Mouse (Mus musculus): Measurements from ENCODE around the gene Aire. TPM values are rescaled to one million over a fixed set of nuclear protein-coding genes. Genes with fewer than 3 reads are reported as not detected.

Gene Aire
- 0.13 and 0.30 TPM in 2 replicates for polyA plus RNA-seq (2012; rRNA removed)

GRCm38 (mm10) chr10:78043406-78043836, at the start of gene Aire:
Gene Aire (minus strand): TSS chr10:78043610.
- peak in 1 of 2 experiments; percentile 65 for DNase-seq (ENCODE audit: extremely low spot score in 1 of 2, low spot score in 1 of 2)

- DNase-seq (ENCODE audit: extremely low spot score in 1 of 2, low spot score in 1 of 2), result no peak
Measured at GRCm38 (mm10) chr10:78092725-78093029, 49.3 kb upstream of the Aire start.

DNA sequence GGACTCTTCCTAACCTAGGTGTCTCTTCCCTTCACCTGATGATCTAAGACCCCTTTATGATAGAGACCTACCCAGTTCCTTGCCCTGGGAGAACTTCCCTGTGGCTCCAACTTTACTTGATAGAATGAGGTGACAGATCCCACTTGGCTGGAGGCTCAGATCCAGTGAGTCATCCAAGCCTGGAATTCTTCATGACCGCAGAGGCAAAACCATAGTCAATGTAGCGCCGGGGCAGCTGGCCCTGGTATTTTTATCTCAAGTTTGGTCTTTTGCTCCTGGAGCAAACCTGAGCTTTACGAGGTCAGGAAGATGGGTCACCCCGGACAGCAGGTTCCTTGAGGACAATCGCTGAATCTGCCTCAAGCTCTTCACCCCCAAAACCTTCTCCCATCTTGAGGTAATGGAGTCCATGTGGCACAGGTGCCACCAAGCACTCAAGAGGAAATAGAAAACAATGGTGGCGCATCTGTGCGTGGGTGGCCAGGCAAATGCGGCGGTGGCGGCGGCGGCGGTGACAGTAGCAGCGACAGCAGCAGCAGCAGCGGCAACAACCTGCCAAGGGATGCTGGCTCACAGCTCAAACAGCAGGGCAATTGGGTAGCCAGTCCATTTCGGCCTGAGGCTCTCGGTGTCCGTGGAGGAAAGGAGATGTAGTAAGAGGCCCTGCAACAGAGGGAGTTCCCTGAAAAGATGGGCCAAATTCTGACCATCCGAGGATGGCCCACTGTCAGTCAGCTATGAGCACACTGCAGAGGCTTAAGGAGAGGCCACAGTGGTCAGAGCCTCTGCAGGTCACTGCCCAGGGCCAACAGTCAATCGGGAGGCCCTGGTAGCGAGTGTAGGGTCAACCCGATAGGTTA, 48.7 kb upstream of the Aire start:
- DNase-seq (ENCODE audit: extremely low spot score in 1 of 2, low spot score in 1 of 2), result no peak

GRCm38 (mm10) chr10:78090706-78091491, 47.5 kb upstream of the Aire start:
- DNase-seq (ENCODE audit: extremely low spot score in 1 of 2, low spot score in 1 of 2), result no peak

GRCm38 (mm10) chr10:78090246-78090645, 46.8 kb upstream of the Aire start:
- no peak for DNase-seq (ENCODE audit: extremely low spot score in 1 of 2, low spot score in 1 of 2)

- DNase-seq (ENCODE audit: extremely low spot score in 1 of 2, low spot score in 1 of 2), result no peak
Measured at GRCm38 (mm10) chr10:78087101-78087511, 43.7 kb upstream of the Aire start.

DNA sequence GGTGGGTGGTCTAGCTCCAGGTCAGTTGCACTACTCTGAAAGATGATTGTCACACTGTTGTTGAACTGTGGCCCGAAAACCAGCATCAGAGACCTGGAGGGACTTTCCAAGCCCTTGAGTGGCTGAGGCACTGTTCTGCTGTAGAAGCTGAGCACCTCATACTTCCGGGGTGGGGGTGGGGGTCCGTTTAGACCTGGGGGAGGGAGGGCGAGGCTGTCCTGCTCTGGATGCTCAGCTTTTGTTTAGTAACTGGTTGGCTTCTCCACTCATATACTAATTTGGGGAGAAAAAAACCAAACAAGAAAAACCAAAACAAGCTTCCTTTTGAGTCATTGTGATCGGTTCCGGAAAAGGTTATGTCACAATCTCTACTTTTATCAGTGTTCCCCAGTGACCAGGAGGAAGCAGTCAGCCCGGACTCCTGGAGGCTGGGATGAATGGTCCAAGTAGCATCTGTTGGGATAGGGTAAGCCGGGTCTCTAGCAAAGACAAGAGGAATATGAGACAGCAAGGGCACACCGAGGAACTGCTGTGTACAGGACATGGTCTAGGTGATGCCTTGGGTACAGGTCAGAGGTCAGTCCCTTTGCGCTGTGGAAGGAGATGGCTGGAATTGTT, 43.1 kb upstream of the Aire start:
- DNase-seq (ENCODE audit: extremely low spot score in 1 of 2, low spot score in 1 of 2), result no peak

DNA sequence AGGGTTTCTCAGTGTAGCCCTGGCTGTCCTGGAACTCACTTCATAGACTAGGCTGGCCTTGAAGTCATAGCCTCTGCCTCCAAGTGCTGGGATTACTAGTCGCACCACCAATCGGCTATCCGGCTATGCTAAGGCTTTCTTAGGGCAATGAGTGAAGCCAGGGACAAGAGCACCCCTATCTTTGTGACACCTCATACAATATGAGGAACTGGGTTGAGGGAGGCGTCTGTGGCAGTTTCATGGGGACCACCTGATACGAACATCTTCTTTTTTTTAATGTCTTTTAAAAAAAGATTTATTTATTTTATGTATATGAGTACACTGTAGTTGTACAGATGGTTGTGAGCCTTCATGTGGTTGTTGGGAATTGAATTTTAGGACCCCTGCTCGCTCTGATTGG, 42.3 kb upstream of the Aire start:
- DNase-seq (ENCODE audit: extremely low spot score in 1 of 2, low spot score in 1 of 2), result no peak

GRCm38 (mm10) chr10:78084073-78084472, 40.7 kb upstream of the Aire start:
- DNase-seq (ENCODE audit: extremely low spot score in 1 of 2, low spot score in 1 of 2), result no peak

GRCm38 (mm10) chr10:78079955-78080591, 36.7 kb upstream of the Aire start:
- no peak for DNase-seq (ENCODE audit: extremely low spot score in 1 of 2, low spot score in 1 of 2)

- no peak for DNase-seq (ENCODE audit: extremely low spot score in 1 of 2, low spot score in 1 of 2)
Measured at GRCm38 (mm10) chr10:78078276-78078675, 34.9 kb upstream of the Aire start.

DNA sequence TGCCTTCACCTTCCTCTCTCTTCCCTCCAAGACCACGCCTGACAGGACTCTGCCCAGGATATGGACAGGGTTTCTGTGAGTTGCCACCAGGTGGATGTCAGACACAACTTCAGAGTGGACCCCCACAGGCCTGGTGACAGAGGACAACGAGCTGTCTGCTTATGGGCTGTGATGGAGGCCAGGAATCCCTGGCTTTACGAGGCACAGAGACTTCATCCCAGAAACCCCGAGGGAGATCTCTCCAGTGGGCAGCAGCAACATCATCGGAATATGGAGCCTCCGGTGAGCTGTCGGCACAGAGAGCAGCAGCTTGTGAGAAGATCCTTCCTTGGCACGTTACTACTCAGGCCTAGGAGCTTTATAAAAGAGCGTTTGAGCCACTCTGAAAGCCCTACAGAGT, 34.5 kb upstream of the Aire start:
- no peak for DNase-seq (ENCODE audit: extremely low spot score in 1 of 2, low spot score in 1 of 2)

DNA sequence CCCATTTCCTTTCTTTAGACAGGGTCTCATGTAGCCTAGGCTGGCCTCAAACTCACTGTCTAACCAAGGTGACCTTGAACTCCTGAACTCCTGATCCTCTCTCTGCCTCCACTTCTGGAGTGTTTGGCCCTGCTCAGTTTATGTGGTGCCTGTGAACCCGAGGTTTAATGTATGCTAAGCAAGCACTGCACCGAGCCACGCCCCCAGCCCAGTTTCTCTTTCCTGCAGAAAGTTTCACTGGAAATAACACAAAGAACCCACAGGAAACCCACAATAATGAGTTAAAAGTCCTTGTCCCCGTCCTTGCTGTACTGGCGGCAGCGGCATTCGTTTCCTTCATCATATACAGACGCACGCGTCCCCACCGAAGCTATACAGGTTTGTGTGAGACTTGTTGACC, 31.6 kb upstream of the Aire start:
- no peak for DNase-seq (ENCODE audit: extremely low spot score in 1 of 2, low spot score in 1 of 2)

GRCm38 (mm10) chr10:78074151-78074550, 30.7 kb upstream of the Aire start:
- DNase-seq (ENCODE audit: extremely low spot score in 1 of 2, low spot score in 1 of 2), result no peak

DNA sequence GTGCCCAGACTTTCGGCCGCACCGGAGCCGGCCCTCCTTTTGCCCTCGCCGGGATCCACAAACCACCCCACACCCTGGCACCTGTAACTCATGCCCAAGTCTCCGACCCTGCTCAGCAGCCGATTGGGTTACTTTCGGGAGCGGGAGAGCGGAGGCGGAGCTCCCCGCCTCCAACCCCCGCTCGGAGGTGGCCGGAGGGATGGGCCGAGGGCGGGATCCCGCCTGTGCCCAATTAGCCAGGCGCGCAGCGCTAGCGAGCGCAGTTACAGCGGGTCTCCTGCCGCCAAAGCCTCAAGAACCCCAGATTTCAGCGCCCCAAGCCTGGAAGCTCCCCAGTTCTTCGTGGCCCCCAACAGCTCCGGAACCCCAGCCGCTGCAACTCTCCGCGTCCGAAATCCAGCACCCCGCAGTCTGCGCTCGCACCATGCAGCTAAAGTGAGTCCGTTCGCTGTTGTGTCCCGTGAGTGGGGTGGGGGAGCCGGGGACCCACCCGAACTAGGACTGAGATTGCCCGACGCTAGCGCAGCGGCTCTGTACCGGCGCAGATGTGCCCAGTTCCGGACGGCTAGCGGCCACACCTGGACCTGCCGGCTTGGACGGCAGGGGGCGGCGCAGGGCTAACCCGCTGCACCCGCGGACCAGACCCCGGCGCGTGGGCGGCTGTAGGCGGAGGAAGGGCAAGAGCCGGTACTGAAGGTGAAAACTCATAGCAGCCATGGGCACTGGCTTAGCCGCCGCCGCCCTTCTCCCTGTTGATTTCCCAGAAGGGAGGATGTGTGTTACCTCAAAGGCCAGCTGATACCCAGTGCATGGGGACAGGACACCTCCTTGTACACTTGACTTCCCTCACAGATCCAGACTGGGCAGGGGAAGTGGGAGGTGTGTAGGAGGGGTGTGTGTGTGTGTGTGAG, 25.9 kb upstream of the Aire start, which contains the start of gene Icosl:
Gene Icosl, plus strand, starts transcription at position 202 of the 911 bp plus-strand sequence.
- DNase-seq (ENCODE audit: extremely low spot score in 1 of 2, low spot score in 1 of 2), result peak in 1 of 2 experiments; percentile 35

DNA sequence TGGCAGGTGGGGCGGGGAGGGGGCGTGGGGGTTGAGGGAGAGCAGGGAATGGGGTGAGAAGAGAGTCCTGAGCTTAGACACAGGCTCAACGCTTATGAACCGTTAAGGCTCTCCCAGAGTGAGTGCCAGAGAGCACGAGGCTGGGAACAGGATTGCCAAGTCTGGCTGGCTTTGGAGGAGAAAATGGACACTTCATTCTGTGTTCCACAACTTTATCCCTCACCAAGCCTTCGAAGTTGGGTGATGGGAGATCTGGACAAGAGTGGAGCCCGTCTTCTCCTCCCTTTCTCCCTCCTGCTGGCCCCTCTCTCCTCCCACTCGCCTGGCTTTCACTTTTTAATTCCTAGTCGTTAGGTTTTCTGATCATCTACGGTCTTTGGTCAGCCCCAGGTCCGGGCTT, 25.1 kb upstream of the Aire start:
- no peak for DNase-seq (ENCODE audit: extremely low spot score in 1 of 2, low spot score in 1 of 2)

- no peak for DNase-seq (ENCODE audit: extremely low spot score in 1 of 2, low spot score in 1 of 2)
Measured at GRCm38 (mm10) chr10:78067226-78067625, 23.8 kb upstream of the Aire start.

DNA sequence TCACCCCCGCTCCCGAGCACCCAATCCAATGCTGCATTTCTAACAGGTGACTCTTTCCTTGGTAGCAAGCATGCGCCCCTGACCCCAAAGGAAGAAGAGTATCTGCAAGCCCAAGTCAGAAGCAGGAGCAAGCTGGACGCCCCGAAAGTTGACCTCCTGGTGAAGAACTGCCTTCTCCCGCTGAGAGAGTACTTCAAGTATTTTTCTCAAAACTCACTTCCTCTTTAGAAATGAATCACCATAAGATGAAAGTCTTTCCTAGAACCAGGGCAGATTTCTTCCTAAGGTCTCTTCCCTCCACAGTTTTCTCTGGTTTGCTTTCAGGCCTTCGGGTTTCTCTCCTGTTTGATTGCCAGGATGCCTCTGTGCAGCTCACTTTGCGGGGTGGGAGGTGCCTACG, 19.7 kb upstream of the Aire start:
- DNase-seq (ENCODE audit: extremely low spot score in 1 of 2, low spot score in 1 of 2), result no peak

GRCm38 (mm10) chr10:78057056-78057455, 13.6 kb upstream of the Aire start:
- no peak for DNase-seq (ENCODE audit: extremely low spot score in 1 of 2, low spot score in 1 of 2)
